Mouse (Mus musculus) bone marrow, adult 2 months (tissue): ENCODE data around the gene BC049730.
"Not testable (repeated sequence)": the region's sequence is repeated elsewhere in the genome, so short reads cannot be mapped to it uniquely, and the experiment has no call there.

Experiments
- CTCF ChIP-seq: fragments of 200-500 bp; IDR thresholded peaks from 2 replicates; pipeline ENCODE4 v1.5.1; 2011; ENCODE audit warnings: low read length, control low read depth; ENCODE audit not compliant: control insufficient read depth, insufficient read depth
- POLR2A ChIP-seq: fragments of 200-500 bp; IDR thresholded peaks from 2 replicates; pipeline ENCODE4 v1.6.1; 2011; ENCODE audit warnings: low read depth, mild to moderate bottlenecking, control low read depth, low read length, borderline replicate concordance; ENCODE audit not compliant: control insufficient read depth

GRCm38 (mm10) chr7:24692693-24693092 lies 16.3 kb upstream of the BC049730 start:
- TF ChIP-seq CTCF, POLR2A: not testable (repeated sequence)
